Mouse (Mus musculus) hindbrain, postnatal 0 days (tissue): ENCODE data around the gene Slc4a5. TPM values are rescaled to one million over a fixed set of nuclear protein-coding genes. Genes with fewer than 3 reads are reported as not detected.
A peak's percentile ranks its signal among the peaks of the same experiment; 100 is the strongest.
"Not testable (repeated sequence)": the region's sequence is repeated elsewhere in the genome, so short reads cannot be mapped to it uniquely, and the experiment has no call there.

Experiments used
- ATAC-seq: fragments of 200-750 bp; cut with Nextera tagmentation; 2 replicates; pipeline ENCODE4 v1.8.0; 2017; ENCODE audit warnings: mild to moderate bottlenecking, moderate TSS enrichment, moderate library complexity
- DNase-seq: peaks from one replicate; pipeline ENCODE4 v3.0.0-alpha.2; 2015; ENCODE audit warnings: low spot score
- H3K27ac ChIP-seq: fragments of 300-500 bp; sonication (generic); 2 replicates; pipeline ENCODE4 v1.5.1; 2014; ENCODE audit warnings: mild to moderate bottlenecking
- H3K27me3 ChIP-seq: fragments of 300-500 bp; sonication (generic); 2 replicates; pipeline ENCODE4 v1.6.1; 2014; ENCODE audit warnings: low read length, mixed read lengths; ENCODE audit not compliant: insufficient read depth
- H3K36me3 ChIP-seq: fragments of 300-500 bp; sonication (generic); 2 replicates; pipeline ENCODE4 v1.6.1; 2014; ENCODE audit warnings: low read length, mixed read lengths; ENCODE audit not compliant: insufficient read depth
- H3K4me1 ChIP-seq: fragments of 300-500 bp; sonication (generic); 2 replicates; pipeline ENCODE4 v1.6.1; 2014; ENCODE audit warnings: antibody characterized with exemption, low read length, mixed read lengths; ENCODE audit not compliant: insufficient read depth
- H3K4me2 ChIP-seq: fragments of 300-500 bp; sonication (generic); 2 replicates; pipeline ENCODE4 v1.6.1; 2014; ENCODE audit warnings: low read depth, mild to moderate bottlenecking, low read length, moderate library complexity, mixed read lengths
- H3K4me3 ChIP-seq: fragments of 300-500 bp; sonication (generic); 2 replicates; pipeline ENCODE4 v1.5.1; 2014; ENCODE audit warnings: low read length
- H3K9ac ChIP-seq: fragments of 300-500 bp; sonication (generic); replicated peaks from 2 replicates; pipeline ENCODE4 v1.6.1; 2014; ENCODE audit warnings: mild to moderate bottlenecking, low read length, moderate library complexity, mixed read lengths
- H3K9me3 ChIP-seq: fragments of 300-500 bp; sonication (generic); 2 replicates; pipeline ENCODE4 v1.6.1; 2016; ENCODE audit warnings: low read length, mixed read lengths
- CTCF ChIP-seq: IDR thresholded peaks from 2 replicates; pipeline ENCODE4 v1.5.1; 2016; ENCODE audit warnings: antibody characterized with exemption, control low read depth, low read depth
- WGBS: fragments of 180-500 bp; shearing (Covaris S2); extraction: QIAGEN DNeasy Blood & Tissue Kit; methylation state at CpG from one replicate; pipeline ENCODE4 v1.1.7; 2014; 5-methylcytosine and 5-hydroxymethylcytosine counted together
- polyA plus RNA-seq: library from polyadenylated mRNA; unstranded; fragments of >200 nt; fragmentation: Nextera tagmentation; extraction: Ambion mirVana; gene quantifications from 2 replicates; pipeline ENCODE4 v1.2.1, GENCODE M21; 2015
- total RNA-seq: library from RNA; depleted of rRNA; stranded (reverse); fragments of >200 nt; gene quantifications from 2 replicates; pipeline ENCODE4 v1.2.3, GENCODE M21; 2014

Gene Slc4a5
- total and polyA plus RNA-seq, 2 experiments from 2014 or later, result 2.5 to 6.0 TPM

GRCm38 (mm10) chr6:83325525-83326393 lies 106.1 kb downstream of the Slc4a5 start, which contains the start of the genes Mthfd2 and Mob1a:
TSS of gene Mthfd2 (minus strand) at chr6:83325908.
TSS of gene Mob1a (plus strand) at chr6:83326016.
- Histone ChIP-seq H3K4me2 (peak within 1 kb of the TSS; percentile 72), H3K36me3 (peaks cover 6% of the 10 kb centered on the region; the same call in 1 of the 2 replicates), H3K27me3 (no peaks in the 10 kb centered on the region), H3K9me3 (no peaks in the 10 kb centered on the region), H3K27ac (peak within 1 kb of the TSS; percentile 90), H3K4me1 (0 out of 2 replicates have a peak, but pooled peaks cover 4% of the 10 kb centered on the region), H3K4me3 (peak within 1 kb of the TSS; percentile 91), H3K9ac (peak within 1 kb of the TSS; percentile 93)
- no peak for TF ChIP-seq CTCF
- ATAC-seq (peak; percentile 99), DNase-seq (peak; percentile 97)
- WGBS, result under 1% methylated on average over 65 of the region's 65 CpGs

GRCm38 (mm10) chr6:83326394-83326736 lies 106.7 kb downstream of the Slc4a5 start:
- peak; percentile 33; the same call in 1 of the 2 replicates for ATAC-seq
- Histone ChIP-seq H3K9ac (peak overlapping the region; percentile 93), H3K9me3 (no peaks in the 10 kb centered on the region), H3K36me3 (peaks cover 11% of the 10 kb centered on the region; the same call in 1 of the 2 replicates), H3K4me1 (0 out of 2 replicates have a peak, but pooled peaks cover 4% of the 10 kb centered on the region), H3K27ac (peak overlapping the region; percentile 90), H3K4me2 (peak overlapping the region; percentile 72), H3K27me3 (no peaks in the 10 kb centered on the region), H3K4me3 (peak overlapping the region; percentile 91)
- no peak for DNase-seq
- no peak for TF ChIP-seq CTCF
- 11% methylated on average over 6 of the region's 6 CpGs for WGBS

GRCm38 (mm10) chr6:83326761-83327160 lies 107.1 kb downstream of the Slc4a5 start:
- Histone ChIP-seq H3K4me3 (peak overlapping the region; percentile 91), H3K27ac (no peak overlapping the region), H3K36me3 (peaks cover 15% of the 10 kb centered on the region; the same call in 1 of the 2 replicates), H3K27me3 (no peaks in the 10 kb centered on the region), H3K9ac (peak overlapping the region; percentile 93), H3K9me3 (no peaks in the 10 kb centered on the region), H3K4me2 (peak overlapping the region; percentile 72), H3K4me1 (0 out of 2 replicates have a peak, but pooled peaks cover 4% of the 10 kb centered on the region)
- 58% methylated on average over 6 of the region's 6 CpGs for WGBS
- TF ChIP-seq CTCF, result no peak
- DNase-seq (no peak), ATAC-seq (no peak)

GRCm38 (mm10) chr6:83327591-83328190 lies 108.1 kb downstream of the Slc4a5 start:
- H3K4me2 ChIP-seq, result peak overlapping the region; percentile 72; the same call in 1 of the 2 replicates
- no peak overlapping the region for H3K9ac ChIP-seq
- WGBS, result 81% methylated on average over 3 of the region's 3 CpGs
- H3K27ac ChIP-seq, result no peak overlapping the region
- H3K9me3 ChIP-seq, result no peaks in the 10 kb centered on the region
- ATAC-seq, result no peak
- peaks cover 21% of the 10 kb centered on the region; the same call in 1 of the 2 replicates for H3K36me3 ChIP-seq
- H3K27me3 ChIP-seq, result no peaks in the 10 kb centered on the region
- H3K4me3 ChIP-seq, result no peak overlapping the region
- peak; percentile 37; the same call in 1 of the 2 replicates for TF ChIP-seq CTCF
- DNase-seq, result peak; percentile 15
- H3K4me1 ChIP-seq, result 0 out of 2 replicates have a peak, but pooled peaks cover 4% of the 10 kb centered on the region

GRCm38 (mm10) chr6:83341387-83341786 lies 121.8 kb downstream of the Slc4a5 start:
- DNase-seq (no peak), ATAC-seq (no peak)
- H3K27ac ChIP-seq, result no peak overlapping the region
- TF ChIP-seq CTCF, result no peak
- no peak overlapping the region for H3K4me2 ChIP-seq
- no peak overlapping the region for H3K9ac ChIP-seq
- no peaks in the 10 kb centered on the region for H3K27me3 ChIP-seq
- 64% methylated on average over 3 of the region's 3 CpGs for WGBS
- no peaks in the 10 kb centered on the region for H3K4me1 ChIP-seq
- peaks cover 17% of the 10 kb centered on the region for H3K36me3 ChIP-seq
- no peaks in the 10 kb centered on the region for H3K9me3 ChIP-seq
- no peak overlapping the region for H3K4me3 ChIP-seq

- Histone ChIP-seq H3K9me3 (no peaks in the 10 kb centered on the region), H3K9ac (no peak overlapping the region), H3K4me2 (no peak overlapping the region), H3K27ac (no peak overlapping the region), H3K4me3 (no peak overlapping the region), H3K27me3 (no peaks in the 10 kb centered on the region), H3K36me3 (peaks cover 17% of the 10 kb centered on the region), H3K4me1 (no peaks in the 10 kb centered on the region)
- no peak for DNase-seq
- ATAC-seq, result no peak
- TF ChIP-seq CTCF, result no peak
- WGBS, result 92% methylated on average over 2 of the region's 2 CpGs
Measured at GRCm38 (mm10) chr6:83342957-83343356, 123.3 kb downstream of the Slc4a5 start.

- not testable (repeated sequence) for ATAC-seq, H3K27me3 ChIP-seq
- WGBS, result 93% methylated on average over 8 of the region's 8 CpGs
Measured at GRCm38 (mm10) chr6:83345285-83345684, 125.7 kb downstream of the Slc4a5 start.

More at GRCm38 (mm10) chr6:83345285-83345684, 125.7 kb downstream of the Slc4a5 start:
- not testable (repeated sequence) for H3K9ac ChIP-seq, H3K27ac ChIP-seq, H3K4me2 ChIP-seq, H3K9me3 ChIP-seq, H3K36me3 ChIP-seq, H3K4me1 ChIP-seq, DNase-seq, H3K4me3 ChIP-seq
